In the genomic region with DNA sequence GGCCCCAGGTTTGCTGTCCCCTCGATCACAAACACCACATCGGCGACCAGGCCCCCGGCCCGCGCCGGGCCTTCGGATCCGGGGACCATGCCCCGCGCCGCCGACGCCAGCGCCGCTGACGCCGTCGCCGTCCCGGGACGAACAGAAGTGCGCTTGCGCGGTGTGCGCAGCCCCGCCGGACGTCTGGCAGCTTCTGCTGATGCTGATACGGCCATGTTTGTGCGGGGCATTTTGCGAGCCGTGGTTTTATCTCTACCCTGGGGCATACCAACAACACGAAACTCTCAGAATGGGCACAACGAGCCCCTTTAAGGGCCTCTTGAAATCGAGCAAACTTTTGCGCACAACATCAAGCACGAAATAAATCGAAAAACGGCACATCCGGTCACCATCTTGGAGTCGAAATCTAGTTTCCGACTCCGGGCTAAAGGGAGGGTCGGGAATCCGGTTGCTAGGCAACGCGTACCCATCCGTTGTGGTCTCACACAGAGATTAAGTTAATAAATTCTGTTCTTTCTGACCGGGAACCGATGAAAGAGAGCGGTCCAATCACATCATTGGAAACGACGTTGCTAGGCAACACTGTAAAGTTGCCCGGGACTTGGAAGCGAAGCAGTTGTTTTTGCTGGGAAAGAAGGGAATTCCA, we compare ENCODE assay signal across 8 mouse cellular contexts. TPM values are rescaled to one million over a fixed set of nuclear protein-coding genes. Genes with fewer than 3 reads are reported as not detected.
DNase-seq lines count a peak whose midpoint lies in the region; ATAC-seq lines count a peak whose summit lies in the region.

Gene Med25, minus strand, starts transcription at position 437 of the 646 bp plus-strand sequence.

- H3K4me2 ChIP-seq in hindbrain, embryonic 12.5 days (replicated peaks): peak within 1 kb of the TSS; percentile 91

- peak within 1 kb of the TSS; percentile 93 for H3K27ac ChIP-seq in hindbrain, embryonic 12.5 days

- peak; percentile 77 for ATAC-seq in hindbrain, embryonic 12.5 days (ENCODE audit: low FRiP score)

- peaks cover 48% of the 10 kb centered on the region for H3K4me1 ChIP-seq in hindbrain, embryonic 12.5 days

- no peaks in the 10 kb centered on the region for H3K9me3 ChIP-seq in hindbrain, embryonic 12.5 days (replicated peaks)

- H3K36me3 ChIP-seq in hindbrain, embryonic 12.5 days: peaks cover 16% of the 10 kb centered on the region

- peak within 1 kb of the TSS; percentile 87 for H3K4me3 ChIP-seq in hindbrain, embryonic 12.5 days

- DNase-seq in NIH3T3 (ENCODE audit: low read depth): peak; percentile 98
- DNase-seq in cerebellum, postnatal 10 days: peak; percentile 93 to 94
- peak; percentile 91 to 93 for DNase-seq in frontal cortex, postnatal 10 days (ENCODE audit: low spot score in 2 of 2)
- peak; percentile 96 to 97 for DNase-seq in layer of hippocampus, postnatal 14 days (ENCODE audit: low spot score in 2 of 2)
- DNase-seq in lung, postnatal 14 days: peak; percentile 92
- DNase-seq in retina, adult 2 months (ENCODE audit: low read depth, low spot score): peak; percentile 83
- DNase-seq in thymus, postnatal 36 days: peak; percentile 86 to 88

- H3K27me3 ChIP-seq in hindbrain, embryonic 12.5 days: no peaks in the 10 kb centered on the region

- H3K9ac ChIP-seq in hindbrain, embryonic 12.5 days: peak within 1 kb of the TSS; percentile 90

- WGBS in hindbrain, embryonic 12.5 days: under 1% methylated on average over 56 of the region's 56 CpGs

RNA-seq across cellular contexts. Expression of gene Med25, which starts in this region (rescaled TPM):
- 153 and 155 TPM in 2 replicates for polyA plus RNA-seq in hindbrain, embryonic 12.5 days (2016; fragmentation: Nextera tagmentation; extraction: Ambion mirVana)
- total RNA-seq in layer of hippocampus, postnatal 14 days (2021): 100 to 1,000 TPM; 106 to 111 TPM

Comparison
In these comparisons a context has a peak if more than half of its experiments do, and no peak if none do; other contexts are left out.
1. Peak in every context shown above with its lines: DNase-seq, ATAC-seq, H3K4me3 ChIP-seq and H3K27ac ChIP-seq.